Mouse (Mus musculus): ENCODE measurements around the gene Bphl. TPM values are rescaled to one million over a fixed set of nuclear protein-coding genes. Genes with fewer than 3 reads are reported as not detected.

Gene Bphl
- polyA plus RNA-seq, 2 experiments: 34.4 to 44.3 TPM

- Histone ChIP-seq H3K4me2 (replicated peaks; ENCODE audit: low read depth, low read length, severe bottlenecking) (no peak overlapping the region), H3K9ac (ENCODE audit: low read depth, low read length, severe bottlenecking) (no peak overlapping the region), H3K4me1 (ENCODE audit: control insufficient read depth, insufficient read depth, low read length) (no peaks in the 10 kb centered on the region), H3K36me3 (ENCODE audit: control insufficient read depth, insufficient read depth, low read length) (no peaks in the 10 kb centered on the region), H3K9me3 (ENCODE audit: control insufficient read depth, low read length) (no peaks in the 10 kb centered on the region), H3K27ac (replicated peaks; ENCODE audit: low read depth, low read length) (no peak overlapping the region), H3K27me3 (ENCODE audit: control insufficient read depth, insufficient read depth, low read length) (no peaks in the 10 kb centered on the region), H3K4me3 (replicated peaks; ENCODE audit: low read length) (no peak overlapping the region)
- ATAC-seq (ENCODE audit: low FRiP score, low read depth) (no peak), DNase-seq (ENCODE audit: low spot score) (no peak)
- 77% methylated on average over 4 of the region's 4 CpGs for WGBS
- TF ChIP-seq POLR2A (IDR thresholded peaks at IDR 0.05; ENCODE audit: borderline replicate concordance, extremely low read depth, insufficient read depth, insufficient read length): no peak
Observed at GRCm38 (mm10) chr13:34109035-34109676, 71.8 kb downstream of the Bphl start.

GRCm38 (mm10) chr13:34109677-34110058, 72.3 kb downstream of the Bphl start:
- Histone ChIP-seq H3K9ac (ENCODE audit: low read depth, low read length, severe bottlenecking) (no peak overlapping the region), H3K4me3 (replicated peaks; ENCODE audit: low read length) (no peak overlapping the region), H3K4me1 (ENCODE audit: control insufficient read depth, insufficient read depth, low read length) (no peaks in the 10 kb centered on the region), H3K4me2 (replicated peaks; ENCODE audit: low read depth, low read length, severe bottlenecking) (no peak overlapping the region), H3K36me3 (ENCODE audit: control insufficient read depth, insufficient read depth, low read length) (no peaks in the 10 kb centered on the region), H3K27ac (replicated peaks; ENCODE audit: low read depth, low read length) (no peak overlapping the region), H3K27me3 (ENCODE audit: control insufficient read depth, insufficient read depth, low read length) (no peaks in the 10 kb centered on the region), H3K9me3 (ENCODE audit: control insufficient read depth, low read length) (no peaks in the 10 kb centered on the region)
- ATAC-seq (ENCODE audit: low FRiP score, low read depth): no peak
- 66% methylated on average over 4 of the region's 4 CpGs for WGBS
- no peak for TF ChIP-seq POLR2A (IDR thresholded peaks at IDR 0.05; ENCODE audit: borderline replicate concordance, extremely low read depth, insufficient read depth, insufficient read length)
- DNase-seq (ENCODE audit: low spot score): no peak

GRCm38 (mm10) chr13:34111019-34111418, 73.6 kb downstream of the Bphl start:
- no peaks in the 10 kb centered on the region for H3K36me3 ChIP-seq (ENCODE audit: control insufficient read depth, insufficient read depth, low read length)
- no peak overlapping the region for H3K4me2 ChIP-seq (replicated peaks; ENCODE audit: low read depth, low read length, severe bottlenecking)
- no peak overlapping the region for H3K9ac ChIP-seq (ENCODE audit: low read depth, low read length, severe bottlenecking)
- no peak overlapping the region for H3K4me3 ChIP-seq (replicated peaks; ENCODE audit: low read length)
- H3K27me3 ChIP-seq (ENCODE audit: control insufficient read depth, insufficient read depth, low read length): no peaks in the 10 kb centered on the region
- 71% methylated on average over 5 of the region's 5 CpGs for WGBS
- H3K9me3 ChIP-seq (ENCODE audit: control insufficient read depth, low read length): no peaks in the 10 kb centered on the region
- no peaks in the 10 kb centered on the region for H3K4me1 ChIP-seq (ENCODE audit: control insufficient read depth, insufficient read depth, low read length)
- H3K27ac ChIP-seq (replicated peaks; ENCODE audit: low read depth, low read length): no peak overlapping the region
- ATAC-seq (ENCODE audit: low FRiP score, low read depth): peak; percentile 60
- no peak for TF ChIP-seq POLR2A (IDR thresholded peaks at IDR 0.05; ENCODE audit: borderline replicate concordance, extremely low read depth, insufficient read depth, insufficient read length)
- no peak for DNase-seq (ENCODE audit: low spot score)

GRCm38 (mm10) chr13:34111878-34112277, 74.5 kb downstream of the Bphl start:
- 85% methylated on average over 3 of the region's 3 CpGs for WGBS
- TF ChIP-seq POLR2A (IDR thresholded peaks at IDR 0.05; ENCODE audit: borderline replicate concordance, extremely low read depth, insufficient read depth, insufficient read length): no peak
- H3K4me2 ChIP-seq (replicated peaks; ENCODE audit: low read depth, low read length, severe bottlenecking): no peak overlapping the region
- H3K36me3 ChIP-seq (ENCODE audit: control insufficient read depth, insufficient read depth, low read length): no peaks in the 10 kb centered on the region
- H3K4me3 ChIP-seq (replicated peaks; ENCODE audit: low read length): no peak overlapping the region
- no peaks in the 10 kb centered on the region for H3K9me3 ChIP-seq (ENCODE audit: control insufficient read depth, low read length)
- no peak overlapping the region for H3K9ac ChIP-seq (ENCODE audit: low read depth, low read length, severe bottlenecking)
- H3K27ac ChIP-seq (replicated peaks; ENCODE audit: low read depth, low read length): no peak overlapping the region
- ATAC-seq (ENCODE audit: low FRiP score, low read depth) (no peak), DNase-seq (ENCODE audit: low spot score) (no peak)
- H3K4me1 ChIP-seq (ENCODE audit: control insufficient read depth, insufficient read depth, low read length): no peaks in the 10 kb centered on the region
- H3K27me3 ChIP-seq (ENCODE audit: control insufficient read depth, insufficient read depth, low read length): no peaks in the 10 kb centered on the region

GRCm38 (mm10) chr13:34112369-34113081, 75.1 kb downstream of the Bphl start:
- ATAC-seq (ENCODE audit: low FRiP score, low read depth): no peak
- H3K9me3 ChIP-seq (ENCODE audit: control insufficient read depth, low read length): no peaks in the 10 kb centered on the region
- no peak overlapping the region for H3K4me2 ChIP-seq (replicated peaks; ENCODE audit: low read depth, low read length, severe bottlenecking)
- 80% methylated on average over 5 of the region's 5 CpGs for WGBS
- H3K27ac ChIP-seq (replicated peaks; ENCODE audit: low read depth, low read length): no peak overlapping the region
- no peak for TF ChIP-seq POLR2A (IDR thresholded peaks at IDR 0.05; ENCODE audit: borderline replicate concordance, extremely low read depth, insufficient read depth, insufficient read length)
- no peak for DNase-seq (ENCODE audit: low spot score)
- no peaks in the 10 kb centered on the region for H3K27me3 ChIP-seq (ENCODE audit: control insufficient read depth, insufficient read depth, low read length)
- no peaks in the 10 kb centered on the region for H3K4me1 ChIP-seq (ENCODE audit: control insufficient read depth, insufficient read depth, low read length)
- H3K9ac ChIP-seq (ENCODE audit: low read depth, low read length, severe bottlenecking): no peak overlapping the region
- H3K36me3 ChIP-seq (ENCODE audit: control insufficient read depth, insufficient read depth, low read length): no peaks in the 10 kb centered on the region
- H3K4me3 ChIP-seq (replicated peaks; ENCODE audit: low read length): no peak overlapping the region

Data from limb, embryonic 14.5 days (tissue).